Mouse (Mus musculus) adrenal gland, adult 2 months (tissue): Measurements from ENCODE around the gene Lsamp. TPM values are rescaled to one million over a fixed set of nuclear protein-coding genes. Genes with fewer than 3 reads are reported as not detected.

Experiments
- DNase-seq: peaks from one replicate; pipeline ENCODE4 v3.0.0; 2021
- polyA plus RNA-seq: library from polyadenylated mRNA; depleted of rRNA; stranded (reverse); fragments of >200 nt; gene quantifications from 2 replicates; pipeline ENCODE4 v1.2.3, GENCODE M21; 2012
- total RNA-seq, 2 experiments: library from RNA; stranded (reverse); gene quantifications; 2 replicates each; pipeline ENCODE4 v1.2.3; 2021

Gene Lsamp
- total and polyA plus RNA-seq, 3 experiments, result 0.79 to 7.0 (median 4.6) TPM

GRCm38 (mm10) chr16:42059927-42060326, 2075.8 kb downstream of the Lsamp start:
- DNase-seq, result no peak

- DNase-seq, result no peak
Measured at GRCm38 (mm10) chr16:42074325-42074724, 2090.2 kb downstream of the Lsamp start.

GRCm38 (mm10) chr16:42079573-42079972, 2095.4 kb downstream of the Lsamp start:
- no peak for DNase-seq

- DNase-seq, result no peak
Measured at GRCm38 (mm10) chr16:42081611-42082010, 2097.4 kb downstream of the Lsamp start.

GRCm38 (mm10) chr16:42097510-42097909, 2113.3 kb downstream of the Lsamp start:
- no peak for DNase-seq

- DNase-seq, result no peak
Measured at GRCm38 (mm10) chr16:42102186-42102585, 2118.0 kb downstream of the Lsamp start.

- no peak for DNase-seq
Measured at GRCm38 (mm10) chr16:42102635-42103034, 2118.5 kb downstream of the Lsamp start.

GRCm38 (mm10) chr16:42112251-42112650, 2128.1 kb downstream of the Lsamp start:
- DNase-seq, result no peak

- no peak for DNase-seq
Measured at GRCm38 (mm10) chr16:42113246-42113645, 2129.1 kb downstream of the Lsamp start.

- DNase-seq, result no peak
Measured at GRCm38 (mm10) chr16:42121788-42122187, 2137.6 kb downstream of the Lsamp start.

GRCm38 (mm10) chr16:42123826-42124225, 2139.7 kb downstream of the Lsamp start:
- no peak for DNase-seq

- no peak for DNase-seq
Measured at GRCm38 (mm10) chr16:42126061-42126460, 2141.9 kb downstream of the Lsamp start.

GRCm38 (mm10) chr16:42147164-42147563, 2163.0 kb downstream of the Lsamp start:
- DNase-seq, result peak; percentile 14

- no peak for DNase-seq
Measured at GRCm38 (mm10) chr16:42149216-42149942, 2165.2 kb downstream of the Lsamp start.

GRCm38 (mm10) chr16:42152640-42153039, 2168.5 kb downstream of the Lsamp start:
- no peak for DNase-seq

GRCm38 (mm10) chr16:42157816-42158215, 2173.7 kb downstream of the Lsamp start:
- no peak for DNase-seq

- peak; percentile 68 for DNase-seq
Measured at GRCm38 (mm10) chr16:42164941-42165340, 2180.8 kb downstream of the Lsamp start.

- no peak for DNase-seq
Measured at GRCm38 (mm10) chr16:42168292-42168691, 2184.1 kb downstream of the Lsamp start.

GRCm38 (mm10) chr16:42169447-42170140, 2185.4 kb downstream of the Lsamp start:
- DNase-seq, result peak; percentile 66

GRCm38 (mm10) chr16:42172476-42172875, 2188.3 kb downstream of the Lsamp start:
- DNase-seq, result peak; percentile 65

- DNase-seq, result no peak
Measured at GRCm38 (mm10) chr16:42178866-42179265, 2194.7 kb downstream of the Lsamp start.

GRCm38 (mm10) chr16:42180025-42180424, 2195.9 kb downstream of the Lsamp start:
- DNase-seq, result no peak

- no peak for DNase-seq
Measured at GRCm38 (mm10) chr16:42180473-42180872, 2196.3 kb downstream of the Lsamp start.
